18 mouse cellular contexts compared by ENCODE assay signal in genomic region chr1:139079000-139079399, GRCm38 (mm10).
A peak's percentile ranks its signal among the peaks of the same experiment; 100 is the strongest.
DNase-seq lines count a peak whose midpoint lies in the region; ATAC-seq lines count a peak whose summit lies in the region.
"Had no signal": no experiment of that assay in that cellular context is flagged by ENCODE, and none has a peak within 500 bp of the region (broad histone marks: within the 10 kb centered on the region; RNA-seq: fewer than 3 reads in every experiment).

No protein-coding gene starts in this region.

- 0 out of 2 replicates have a peak overlapping the region, but pooled peaks have one; percentile 17 for H3K27ac ChIP-seq in forebrain, embryonic 15.5 days (replicated peaks)
- H3K27ac ChIP-seq in forebrain, embryonic 10.5 days = no peak overlapping the region
- no peak overlapping the region for H3K27ac ChIP-seq in liver, embryonic 12.5 days
- no peak overlapping the region for H3K27ac ChIP-seq in kidney, embryonic 14.5 days (ENCODE audit: low read depth, low read length)
- H3K27ac ChIP-seq: hindbrain, embryonic 12.5 days; limb, embryonic 15.5 days; neural tube, embryonic 13.5 days; stomach, embryonic 15.5 days had no signal

- H3K4me1 ChIP-seq in forebrain, embryonic 15.5 days = peaks cover 14% of the 10 kb centered on the region
- peaks cover 12% of the 10 kb centered on the region; the same call in 1 of the 2 replicates for H3K4me1 ChIP-seq in forebrain, embryonic 10.5 days
- peaks cover 3% of the 10 kb centered on the region; the same call in 1 of the 2 replicates for H3K4me1 ChIP-seq in liver, embryonic 12.5 days
- no peaks in the 10 kb centered on the region for H3K4me1 ChIP-seq in kidney, embryonic 14.5 days (ENCODE audit: control insufficient read depth, insufficient read depth, low read length)
- H3K4me1 ChIP-seq: limb, embryonic 15.5 days had no signal

- peak; percentile 43; the same call in 1 of the 2 replicates for ATAC-seq in forebrain, embryonic 15.5 days (replicated peaks)
- ATAC-seq in liver, embryonic 12.5 days = no peak
- peak; percentile 83 for ATAC-seq in megakaryocyte progenitor cell, adult 5-6 weeks (replicated peaks; ENCODE audit: poor library complexity)
- no peak for ATAC-seq in kidney, embryonic 14.5 days (ENCODE audit: low FRiP score, low TSS enrichment)
- ATAC-seq: lung, postnatal 0 days had no signal

- no peak for DNase-seq in forebrain, embryonic 10.5 days (ENCODE audit: extremely low spot score, low spot score)
- peak; percentile 4 for DNase-seq in liver
- DNase-seq in R1 (ENCODE audit: low read depth, low spot score) = peak; percentile 27
- DNase-seq: adrenal gland, postnatal 36 days; B cell, adult 2 months; cerebellum, adult 11 months; embryo, embryonic 11 days; kidney, postnatal 4 days; thymus, postnatal 25 days had no signal

- H3K9me3 ChIP-seq in forebrain, embryonic 15.5 days = no peaks in the 10 kb centered on the region
- no peaks in the 10 kb centered on the region for H3K9me3 ChIP-seq in forebrain, embryonic 10.5 days
- H3K9me3 ChIP-seq in liver, embryonic 12.5 days (replicated peaks) = no peaks in the 10 kb centered on the region
- no peaks in the 10 kb centered on the region for H3K9me3 ChIP-seq in kidney, embryonic 14.5 days (ENCODE audit: control insufficient read depth, low read length)
- H3K9me3 ChIP-seq: hindbrain, embryonic 12.5 days; limb, embryonic 15.5 days; neural tube, embryonic 13.5 days; stomach, embryonic 15.5 days had no signal

- H3K4me3 ChIP-seq in forebrain, embryonic 15.5 days = no peak overlapping the region
- no peak overlapping the region for H3K4me3 ChIP-seq in forebrain, embryonic 10.5 days
- no peak overlapping the region for H3K4me3 ChIP-seq in liver, embryonic 12.5 days
- H3K4me3 ChIP-seq in kidney, embryonic 14.5 days (ENCODE audit: low read length) = no peak overlapping the region
- H3K4me3 ChIP-seq: hindbrain, embryonic 12.5 days; limb, embryonic 15.5 days; neural tube, embryonic 13.5 days; stomach, embryonic 15.5 days had no signal

- no peak overlapping the region for H3K9ac ChIP-seq in forebrain, embryonic 15.5 days (replicated peaks)
- no peak overlapping the region for H3K9ac ChIP-seq in liver, embryonic 12.5 days
- H3K9ac ChIP-seq in kidney, embryonic 14.5 days (ENCODE audit: low read depth, low read length) = no peak overlapping the region
- H3K9ac ChIP-seq: hindbrain, embryonic 12.5 days; limb, embryonic 15.5 days; neural tube, embryonic 13.5 days; stomach, embryonic 15.5 days had no signal

- no peak overlapping the region for H3K4me2 ChIP-seq in forebrain, embryonic 15.5 days (replicated peaks)
- no peak overlapping the region for H3K4me2 ChIP-seq in liver, embryonic 12.5 days
- H3K4me2 ChIP-seq in kidney, embryonic 14.5 days (replicated peaks; ENCODE audit: low read depth, low read length) = no peak overlapping the region
- H3K4me2 ChIP-seq: hindbrain, embryonic 12.5 days; limb, embryonic 15.5 days; neural tube, embryonic 13.5 days; stomach, embryonic 15.5 days had no signal

- 41% methylated on average over 8 of the region's 8 CpGs for WGBS in forebrain, embryonic 15.5 days
- WGBS in forebrain, embryonic 10.5 days = 90% methylated on average over 8 of the region's 8 CpGs
- WGBS in liver, embryonic 12.5 days (ENCODE audit: insufficient replicate concordance) = 78% methylated on average over 8 of the region's 8 CpGs
- 83% methylated on average over 8 of the region's 8 CpGs for WGBS in kidney, embryonic 14.5 days

- no peaks in the 10 kb centered on the region for H3K36me3 ChIP-seq in forebrain, embryonic 15.5 days
- H3K36me3 ChIP-seq in forebrain, embryonic 10.5 days (replicated peaks) = no peaks in the 10 kb centered on the region
- H3K36me3 ChIP-seq in liver, embryonic 12.5 days = no peaks in the 10 kb centered on the region
- H3K36me3 ChIP-seq in kidney, embryonic 14.5 days (ENCODE audit: control insufficient read depth, insufficient read depth, low read length) = no peaks in the 10 kb centered on the region
- H3K36me3 ChIP-seq: hindbrain, embryonic 12.5 days; limb, embryonic 15.5 days; neural tube, embryonic 13.5 days; stomach, embryonic 15.5 days had no signal

- H3K27me3 ChIP-seq in forebrain, embryonic 15.5 days = no peaks in the 10 kb centered on the region
- H3K27me3 ChIP-seq in forebrain, embryonic 10.5 days (ENCODE audit: poor library complexity, severe bottlenecking) = no peaks in the 10 kb centered on the region
- no peaks in the 10 kb centered on the region for H3K27me3 ChIP-seq in liver, embryonic 12.5 days (replicated peaks)
- no peaks in the 10 kb centered on the region for H3K27me3 ChIP-seq in kidney, embryonic 14.5 days (ENCODE audit: control insufficient read depth, insufficient read depth, low read length)
- H3K27me3 ChIP-seq: hindbrain, embryonic 12.5 days; limb, embryonic 15.5 days; neural tube, embryonic 13.5 days; stomach, embryonic 15.5 days had no signal

Comparison
In these comparisons a context has a peak if more than half of its experiments do, and no peak if none do; other contexts are left out.
1. ATAC-seq: peak in forebrain, embryonic 15.5 days (single experiment) and megakaryocyte progenitor cell, adult 5-6 weeks (single experiment); none in liver, embryonic 12.5 days (single experiment) and kidney, embryonic 14.5 days (single experiment).